Mouse (Mus musculus): ENCODE results near the gene Dgkd.

The Dgkd gene

DNA sequence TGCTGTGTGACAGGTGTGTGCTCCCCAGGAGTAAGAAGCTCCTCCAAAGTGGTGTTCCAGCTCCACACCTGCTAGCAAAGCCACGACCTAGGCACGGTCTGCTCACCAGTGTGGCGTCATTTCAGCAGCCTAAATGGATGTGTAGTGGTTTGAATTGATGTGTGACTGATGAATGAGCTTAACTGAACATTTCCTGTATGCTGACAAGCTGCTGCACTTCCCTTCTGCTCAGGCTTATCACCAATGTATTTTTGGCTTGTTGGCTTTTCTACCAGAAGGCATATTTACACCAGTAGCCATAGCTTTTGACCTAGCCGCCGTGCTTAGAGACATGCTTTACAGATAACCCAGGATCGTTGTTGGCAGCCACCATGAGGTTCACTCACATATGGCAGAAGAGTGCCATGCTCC lies 94.6 kb downstream of the Dgkd start:
- no peak for DNase-seq

- DNase-seq = no peak
These were observed 98.6 kb downstream of the Dgkd start for GRCm38 (mm10) chr1:87951641-87952040.

DNA sequence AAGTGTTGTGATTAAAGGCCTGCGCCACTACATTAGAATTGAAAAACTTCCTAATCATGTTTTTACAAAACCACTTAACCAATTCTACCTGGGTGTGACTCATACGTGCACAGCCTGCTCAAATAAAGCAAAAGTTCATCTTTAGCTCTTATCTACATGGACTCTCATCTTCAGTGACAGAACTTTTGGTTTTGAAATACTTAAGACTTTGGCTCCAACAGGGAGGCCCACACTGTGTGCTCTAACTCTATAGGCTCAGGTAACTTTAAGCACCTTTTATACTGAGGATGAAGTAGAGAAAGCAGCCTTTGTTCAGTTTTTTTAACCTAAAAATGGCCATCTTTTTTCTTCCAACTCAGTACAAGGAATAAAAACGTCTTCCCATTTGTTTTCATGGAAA lies 100.0 kb downstream of the Dgkd start:
- DNase-seq = no peak

DNA sequence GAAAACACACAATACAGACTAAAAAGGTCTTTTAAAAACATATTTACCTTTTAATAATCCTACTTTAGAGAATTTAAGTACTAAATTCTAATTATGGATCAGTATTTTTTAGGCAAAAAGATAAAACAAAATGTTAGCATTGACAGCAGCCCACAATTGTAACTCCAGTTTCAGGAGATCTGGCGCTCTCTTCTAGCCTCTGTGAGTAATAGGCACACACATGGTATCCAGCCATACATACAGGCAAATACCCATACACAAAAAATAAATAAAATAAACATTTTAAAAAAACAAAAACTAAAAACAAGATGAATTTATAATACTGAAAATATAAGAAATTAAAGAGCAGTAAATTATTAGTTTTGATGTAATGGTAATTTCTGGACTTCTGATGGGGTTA lies 105.8 kb downstream of the Dgkd start:
- DNase-seq = no peak

DNA sequence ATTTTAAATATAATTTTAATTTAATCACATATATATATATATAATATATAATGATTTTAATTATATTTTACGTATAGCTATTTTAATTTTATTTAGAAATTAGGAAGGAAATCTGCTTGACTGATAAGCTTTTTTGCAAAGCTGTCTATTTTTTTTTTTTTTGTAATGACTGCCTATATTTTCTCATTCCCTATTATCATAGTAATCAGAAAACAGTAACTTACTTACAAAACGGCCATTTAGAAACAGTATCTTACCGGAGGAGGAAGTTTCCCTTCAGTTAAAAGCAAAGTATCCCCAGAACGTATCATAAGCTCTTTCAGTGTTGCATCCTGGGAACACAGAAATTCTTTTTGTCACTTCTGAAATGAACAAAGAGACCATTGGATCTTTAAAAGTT lies 106.4 kb downstream of the Dgkd start:
- DNase-seq = no peak

- DNase-seq = no peak
These were observed 106.9 kb downstream of the Dgkd start for GRCm38 (mm10) chr1:87959998-87960431.

- DNase-seq = no peak
These were observed 107.7 kb downstream of the Dgkd start for GRCm38 (mm10) chr1:87960752-87961151.

DNA sequence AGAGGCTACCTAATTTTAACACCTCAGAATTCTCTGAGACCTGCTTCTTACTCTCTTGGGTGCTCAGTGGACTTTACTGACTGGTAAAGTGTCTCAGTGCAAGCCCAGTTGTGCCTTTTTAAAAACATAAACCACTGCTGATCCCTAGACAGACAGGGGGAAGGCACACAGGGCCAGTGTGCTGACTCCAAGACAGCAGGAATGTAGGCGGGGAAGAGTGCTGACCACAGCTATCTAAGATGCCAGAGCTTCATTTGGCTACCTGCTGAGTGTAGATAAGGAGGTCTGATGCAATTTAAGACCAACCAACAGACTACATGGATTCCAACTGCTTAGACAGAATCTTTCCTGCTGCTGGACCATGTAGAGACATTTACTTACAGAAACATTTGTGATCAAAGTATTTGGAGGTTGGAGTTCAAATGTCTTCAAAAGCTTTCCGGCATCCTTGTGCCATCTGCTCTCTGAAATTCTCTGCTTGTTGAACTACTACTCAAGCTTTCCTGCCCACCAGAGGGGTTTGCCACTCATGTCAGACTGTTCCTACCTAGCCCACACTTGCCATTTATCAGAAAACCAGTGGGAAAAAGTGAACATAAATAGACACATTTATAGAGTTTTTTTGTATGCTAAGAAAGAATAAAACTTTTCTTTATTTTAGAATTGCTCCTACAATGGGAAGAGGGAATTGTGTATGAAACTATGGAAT lies 108.5 kb downstream of the Dgkd start:
- DNase-seq = no peak

GRCm38 (mm10) chr1:87970381-87970780 lies 117.3 kb downstream of the Dgkd start:
- DNase-seq = no peak

DNA sequence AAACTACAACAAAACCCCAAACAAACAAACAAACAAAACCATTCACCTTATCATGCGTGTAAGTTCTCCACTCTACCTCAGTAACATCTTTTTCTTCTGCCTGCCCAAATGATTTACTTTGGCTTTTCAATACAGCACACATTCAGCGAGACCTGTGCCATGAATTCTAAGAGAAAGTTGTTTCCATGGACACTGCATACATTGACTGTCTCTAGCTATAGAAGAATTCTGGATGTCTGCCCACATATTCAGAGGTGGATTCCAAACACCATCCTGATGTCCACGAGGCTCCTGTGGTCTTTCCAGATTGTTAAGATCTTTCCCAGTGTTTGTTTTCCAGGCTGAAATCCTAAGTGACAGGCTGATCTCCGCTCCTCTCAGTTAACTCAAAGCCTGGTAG lies 129.2 kb downstream of the Dgkd start:
- DNase-seq = no peak

DNA sequence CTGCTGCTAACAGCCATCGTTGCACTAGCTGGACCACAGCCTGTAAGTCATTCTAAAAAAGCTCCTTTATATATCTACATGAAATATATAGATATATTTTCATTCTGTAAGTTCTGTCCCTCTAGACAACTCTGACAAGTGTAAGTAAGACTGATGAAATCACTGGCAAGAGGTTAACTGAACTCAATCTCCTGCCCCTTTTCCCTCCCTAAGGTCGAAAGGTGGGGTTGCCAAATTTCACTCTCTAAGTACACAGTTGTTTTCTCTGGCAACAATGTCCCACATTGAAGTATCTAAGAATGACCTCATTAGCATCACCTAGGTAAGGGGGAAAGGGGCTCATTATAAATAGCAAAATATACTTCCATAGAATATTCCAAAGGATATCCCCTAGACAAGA lies 139.6 kb downstream of the Dgkd start:
- DNase-seq = no peak

Measured in right cerebral cortex, postnatal 4 days (tissue).